Mouse (Mus musculus): ENCODE results near the gene Hacd3. TPM values are rescaled to one million over a fixed set of nuclear protein-coding genes. Genes with fewer than 3 reads are reported as not detected.

Hacd3 gene
- polyA plus RNA-seq, 1 experiment, result 22.3 TPM

DNA sequence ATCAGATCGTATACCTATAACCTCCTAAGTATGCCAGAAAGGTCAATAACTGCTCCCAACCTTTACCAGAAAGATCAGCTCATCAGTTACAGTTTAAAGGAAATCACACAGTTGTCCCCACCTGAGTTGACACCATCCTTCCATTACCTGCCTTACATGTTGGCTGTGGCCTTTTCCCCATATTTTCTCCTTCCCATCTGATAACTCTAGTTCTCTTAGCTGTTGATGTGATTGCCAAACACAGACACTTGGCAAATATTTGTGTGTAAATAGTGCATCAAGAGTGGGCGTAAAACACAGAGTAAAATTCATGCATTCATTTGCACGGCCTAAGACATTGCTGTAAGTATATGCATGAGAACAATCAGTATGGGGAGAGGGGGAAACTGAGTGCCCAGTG, 2.0 kb upstream of the Hacd3 start:
- Histone ChIP-seq H3K36me3 (ENCODE audit: control insufficient read depth, insufficient read depth, low read length) (no peaks in the 10 kb centered on the region; the same call in 1 of the 2 replicates), H3K4me3 (ENCODE audit: control insufficient read depth, low read depth, low read length) (no peak overlapping the region), H3K27me3 (ENCODE audit: control insufficient read depth, insufficient read depth, low read length) (no peaks in the 10 kb centered on the region), H3K4me1 (ENCODE audit: control insufficient read depth, insufficient read depth, low read length) (peaks cover 8% of the 10 kb centered on the region), H3K27ac (ENCODE audit: control insufficient read depth, insufficient read depth, low read depth, low read length) (no peak overlapping the region)
- no peak for TF ChIP-seq POLR2A (IDR thresholded peaks at IDR 0.05; ENCODE audit: control insufficient read depth, low read depth, low read length)
- TF ChIP-seq CTCF (IDR thresholded peaks at IDR 0.05; ENCODE audit: control insufficient read depth, insufficient read depth, insufficient replicate concordance, low read depth, low read length), result no peak

DNA sequence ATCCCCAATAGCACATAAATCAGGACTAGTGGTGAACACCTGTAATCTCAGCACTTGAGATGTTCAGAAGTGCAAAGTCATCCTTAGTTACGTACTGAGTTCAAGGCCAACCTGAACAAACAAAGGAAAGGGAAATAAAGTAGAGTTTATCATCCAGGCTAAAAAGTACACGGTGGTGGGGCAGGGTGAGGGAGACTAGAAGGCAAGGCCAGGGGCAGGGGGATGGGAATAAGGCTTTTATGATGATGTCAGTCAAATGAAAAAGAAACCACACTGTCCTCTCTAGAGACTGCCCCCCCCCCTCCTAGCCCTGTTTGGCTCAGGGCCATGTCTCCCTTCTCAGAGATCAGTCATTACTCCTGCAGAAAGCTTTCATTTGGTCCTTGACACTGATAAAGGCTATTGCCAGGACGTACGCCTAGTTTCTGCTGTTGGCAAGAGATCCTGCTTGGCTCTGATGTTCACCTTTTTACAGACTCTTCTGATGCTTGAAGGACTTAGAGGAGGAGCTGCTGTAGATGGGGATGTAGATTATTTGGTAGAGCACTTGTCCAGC, 1.2 kb upstream of the Hacd3 start:
- TF ChIP-seq POLR2A (IDR thresholded peaks at IDR 0.05; ENCODE audit: control insufficient read depth, low read depth, low read length) (no peak), CTCF (IDR thresholded peaks at IDR 0.05; ENCODE audit: control insufficient read depth, insufficient read depth, insufficient replicate concordance, low read depth, low read length) (no peak)
- Histone ChIP-seq H3K27me3 (ENCODE audit: control insufficient read depth, insufficient read depth, low read length) (no peaks in the 10 kb centered on the region), H3K4me1 (ENCODE audit: control insufficient read depth, insufficient read depth, low read length) (peaks cover 9% of the 10 kb centered on the region), H3K27ac (ENCODE audit: control insufficient read depth, insufficient read depth, low read depth, low read length) (peak overlapping the region; percentile 91; the same call in 1 of the 2 replicates), H3K36me3 (ENCODE audit: control insufficient read depth, insufficient read depth, low read length) (no peaks in the 10 kb centered on the region), H3K4me3 (ENCODE audit: control insufficient read depth, low read depth, low read length) (peak overlapping the region; percentile 28)

DNA sequence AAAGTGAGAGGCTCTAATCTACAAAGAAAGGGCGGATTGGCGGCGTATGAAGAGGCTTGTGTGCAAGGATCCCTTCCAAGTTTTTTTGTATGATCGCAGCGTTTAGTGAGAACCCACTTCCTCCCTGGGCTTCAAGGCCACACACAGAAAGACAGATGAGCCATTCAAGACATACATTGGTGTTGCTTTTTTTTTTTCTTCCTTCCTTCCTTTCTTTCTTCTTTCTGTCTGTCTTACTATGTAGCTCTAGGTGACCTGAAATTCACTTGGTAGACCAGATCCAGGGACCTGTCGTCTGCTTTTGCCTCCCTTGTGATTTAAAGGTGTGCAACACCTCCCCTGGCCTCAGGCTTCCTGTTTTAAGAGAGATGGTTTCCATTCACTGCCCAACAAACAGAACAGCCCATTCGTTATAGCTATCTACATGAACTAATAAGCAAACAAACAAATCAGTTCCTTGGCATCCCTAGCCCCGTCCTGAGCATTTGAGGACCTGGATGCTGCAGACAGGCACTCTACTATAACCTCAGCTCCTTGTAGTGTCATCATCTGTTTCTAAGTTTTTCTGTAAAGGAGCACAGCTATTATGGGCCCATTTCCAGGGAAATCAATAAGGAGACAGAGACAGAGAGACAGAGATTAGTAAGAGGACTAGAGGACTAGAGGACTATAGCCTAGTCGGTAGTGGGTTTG, 540 bp upstream of the Hacd3 start:
- TF ChIP-seq CTCF (IDR thresholded peaks at IDR 0.05; ENCODE audit: control insufficient read depth, insufficient read depth, insufficient replicate concordance, low read depth, low read length) (no peak), POLR2A (IDR thresholded peaks at IDR 0.05; ENCODE audit: control insufficient read depth, low read depth, low read length) (no peak)
- H3K4me3 ChIP-seq (ENCODE audit: control insufficient read depth, low read depth, low read length), result peak overlapping the region; percentile 98
- no peaks in the 10 kb centered on the region for H3K27me3 ChIP-seq (ENCODE audit: control insufficient read depth, insufficient read depth, low read length)
- H3K27ac ChIP-seq (ENCODE audit: control insufficient read depth, insufficient read depth, low read depth, low read length), result peak overlapping the region; percentile 91
- H3K36me3 ChIP-seq (ENCODE audit: control insufficient read depth, insufficient read depth, low read length), result no peaks in the 10 kb centered on the region
- H3K4me1 ChIP-seq (ENCODE audit: control insufficient read depth, insufficient read depth, low read length), result peaks cover 10% of the 10 kb centered on the region

DNA sequence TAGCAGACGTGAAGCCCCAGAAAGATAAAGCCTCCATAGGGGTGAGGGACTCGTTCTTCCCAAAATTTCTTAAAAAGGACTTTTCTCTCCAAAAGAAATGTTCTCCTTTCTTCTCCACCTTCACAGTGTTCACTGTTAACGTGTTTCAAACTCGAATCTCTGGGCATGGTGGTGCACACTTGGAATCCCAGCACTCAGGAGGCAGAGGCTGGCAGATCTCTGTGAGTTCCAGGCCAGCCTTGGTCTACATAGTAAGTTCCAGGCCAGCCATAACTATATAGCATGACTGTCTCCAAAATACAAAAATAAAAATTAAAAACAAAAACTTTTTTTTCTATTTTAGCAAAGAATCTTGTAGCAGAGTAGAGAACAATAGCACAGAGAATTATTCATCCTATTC, 1.4 kb downstream of the Hacd3 start:
- Histone ChIP-seq H3K27ac (ENCODE audit: control insufficient read depth, insufficient read depth, low read depth, low read length) (no peak overlapping the region), H3K36me3 (ENCODE audit: control insufficient read depth, insufficient read depth, low read length) (no peaks in the 10 kb centered on the region), H3K4me1 (ENCODE audit: control insufficient read depth, insufficient read depth, low read length) (peaks cover 10% of the 10 kb centered on the region), H3K4me3 (ENCODE audit: control insufficient read depth, low read depth, low read length) (peak overlapping the region; percentile 25; the same call in 1 of the 2 replicates), H3K27me3 (ENCODE audit: control insufficient read depth, insufficient read depth, low read length) (no peaks in the 10 kb centered on the region)
- TF ChIP-seq POLR2A (IDR thresholded peaks at IDR 0.05; ENCODE audit: control insufficient read depth, low read depth, low read length) (no peak), CTCF (IDR thresholded peaks at IDR 0.05; ENCODE audit: control insufficient read depth, insufficient read depth, insufficient replicate concordance, low read depth, low read length) (no peak)

DNA sequence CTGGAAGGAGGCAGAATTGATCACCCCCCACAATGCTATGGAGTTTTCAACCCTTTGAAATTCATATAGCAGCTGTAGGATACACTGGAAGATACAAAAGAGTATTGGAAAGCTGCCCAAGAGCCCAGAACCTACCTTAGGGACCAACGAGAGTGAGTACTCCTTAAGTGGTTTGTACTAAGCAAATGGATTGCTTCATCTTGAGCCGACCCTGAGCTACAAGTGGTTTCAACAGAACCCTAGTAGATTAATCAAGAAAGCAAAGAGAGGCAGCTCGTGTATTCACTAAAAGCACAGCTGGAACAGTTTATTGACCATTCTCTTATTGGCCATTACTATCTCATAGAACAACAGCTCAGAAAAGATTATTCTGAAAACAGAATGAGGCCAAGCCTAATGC, 2.3 kb downstream of the Hacd3 start:
- H3K27ac ChIP-seq (ENCODE audit: control insufficient read depth, insufficient read depth, low read depth, low read length), result no peak overlapping the region
- no peaks in the 10 kb centered on the region for H3K27me3 ChIP-seq (ENCODE audit: control insufficient read depth, insufficient read depth, low read length)
- no peak for TF ChIP-seq POLR2A (IDR thresholded peaks at IDR 0.05; ENCODE audit: control insufficient read depth, low read depth, low read length)
- H3K4me3 ChIP-seq (ENCODE audit: control insufficient read depth, low read depth, low read length), result no peak overlapping the region
- H3K36me3 ChIP-seq (ENCODE audit: control insufficient read depth, insufficient read depth, low read length), result no peaks in the 10 kb centered on the region
- H3K4me1 ChIP-seq (ENCODE audit: control insufficient read depth, insufficient read depth, low read length), result peaks cover 10% of the 10 kb centered on the region

GRCm38 (mm10) chr9:65018588-65019121, 2.8 kb downstream of the Hacd3 start:
- Histone ChIP-seq H3K27ac (ENCODE audit: control insufficient read depth, insufficient read depth, low read depth, low read length) (no peak overlapping the region), H3K27me3 (ENCODE audit: control insufficient read depth, insufficient read depth, low read length) (no peaks in the 10 kb centered on the region), H3K4me3 (ENCODE audit: control insufficient read depth, low read depth, low read length) (no peak overlapping the region), H3K36me3 (ENCODE audit: control insufficient read depth, insufficient read depth, low read length) (no peaks in the 10 kb centered on the region), H3K4me1 (ENCODE audit: control insufficient read depth, insufficient read depth, low read length) (peaks cover 10% of the 10 kb centered on the region)
- TF ChIP-seq CTCF (IDR thresholded peaks at IDR 0.05; ENCODE audit: control insufficient read depth, insufficient read depth, insufficient replicate concordance, low read depth, low read length) (no peak), POLR2A (IDR thresholded peaks at IDR 0.05; ENCODE audit: control insufficient read depth, low read depth, low read length) (no peak)

- TF ChIP-seq CTCF (IDR thresholded peaks at IDR 0.05; ENCODE audit: control insufficient read depth, insufficient read depth, insufficient replicate concordance, low read depth, low read length), result no peak
- TF ChIP-seq POLR2A (IDR thresholded peaks at IDR 0.05; ENCODE audit: control insufficient read depth, low read depth, low read length), result no peak
- H3K4me1 ChIP-seq (ENCODE audit: control insufficient read depth, insufficient read depth, low read length), result peaks cover 10% of the 10 kb centered on the region
- H3K27ac ChIP-seq (ENCODE audit: control insufficient read depth, insufficient read depth, low read depth, low read length), result peak overlapping the region; percentile 27
- no peak overlapping the region for H3K4me3 ChIP-seq (ENCODE audit: control insufficient read depth, low read depth, low read length)
- H3K27me3 ChIP-seq (ENCODE audit: control insufficient read depth, insufficient read depth, low read length), result no peaks in the 10 kb centered on the region
- no peaks in the 10 kb centered on the region for H3K36me3 ChIP-seq (ENCODE audit: control insufficient read depth, insufficient read depth, low read length)
These were observed 3.6 kb downstream of the Hacd3 start for GRCm38 (mm10) chr9:65017896-65018295.

All from testis, adult 2 months (tissue).